Mouse (Mus musculus): ENCODE measurements around the gene Gapt.

DNA sequence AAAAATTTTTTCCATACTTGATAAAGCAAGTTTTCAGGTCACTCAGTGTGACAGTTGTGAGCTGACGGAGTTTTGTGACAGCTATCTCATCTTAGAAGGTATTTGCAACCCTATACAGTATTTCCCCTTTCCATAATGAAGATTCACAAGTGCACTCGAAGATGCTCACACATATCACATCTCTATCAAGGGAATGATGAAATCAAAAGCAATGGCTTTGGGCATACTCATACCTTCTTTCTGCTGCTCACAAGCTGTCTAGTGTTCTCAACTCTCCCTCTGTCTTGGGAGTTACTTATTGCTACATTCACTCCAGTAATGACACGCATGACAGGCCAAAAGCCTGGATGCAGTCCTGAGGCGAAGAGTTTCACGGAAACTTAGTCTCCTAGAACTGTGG, 49.8 kb downstream of the Gapt start:
- TF ChIP-seq POLR2A (IDR thresholded peaks at IDR 0.05; ENCODE audit: extremely low read depth, insufficient read depth, low read length) = no peak
- TF ChIP-seq CTCF (IDR thresholded peaks at IDR 0.05; ENCODE audit: low read depth, low read length) = no peak
